Mouse (Mus musculus) layer of hippocampus, adult 9-11 months (tissue): ENCODE measurements at regions not wholly inside any gene's neighbourhood (a gene's known extent, or its start where the extent isn't known, plus 50 kb on each side); places are given as distances from the start of the nearest gene placed in this dataset.
A peak's percentile ranks its signal among the peaks of the same experiment; 100 is the strongest.
"Not testable (repeated sequence)": the region's sequence is repeated elsewhere in the genome, so short reads cannot be mapped to it uniquely, and the experiment has no call there.

Experiments used
- DNase-seq: peaks from one replicate; pipeline ENCODE4 v3.0.0; 2022

GRCm38 (mm10) chr2:10658317-10658716, 288.0 kb downstream of the Sfmbt2 start:
- DNase-seq = peak; percentile 90

- DNase-seq = not testable (repeated sequence)
Measured at GRCm38 (mm10) chr2:10667915-10668314, 297.6 kb downstream of the Sfmbt2 start.

GRCm38 (mm10) chr2:10670423-10671298, 300.4 kb downstream of the Sfmbt2 start:
- peak; percentile 20 for DNase-seq

- no peak for DNase-seq
Measured at GRCm38 (mm10) chr2:10671299-10671632, 301.0 kb downstream of the Sfmbt2 start.

GRCm38 (mm10) chr2:10672196-10672595, 301.9 kb downstream of the Sfmbt2 start:
- no peak for DNase-seq

GRCm38 (mm10) chr2:10674738-10675349, 304.5 kb downstream of the Sfmbt2 start:
- DNase-seq = no peak

GRCm38 (mm10) chr2:10701459-10701858, 331.1 kb downstream of the Sfmbt2 start:
- DNase-seq = peak; percentile 45

GRCm38 (mm10) chr2:10718366-10718765, 348.1 kb downstream of the Sfmbt2 start:
- DNase-seq = no peak

GRCm38 (mm10) chr2:10734337-10734736, 364.0 kb downstream of the Sfmbt2 start:
- DNase-seq = not testable (repeated sequence)

- DNase-seq = peak; percentile 9
Measured at GRCm38 (mm10) chr2:10736696-10737457, 366.6 kb downstream of the Sfmbt2 start.

- peak; percentile 49 for DNase-seq
Measured at GRCm38 (mm10) chr2:10737458-10737775, 367.1 kb downstream of the Sfmbt2 start.

- no peak for DNase-seq
Measured at GRCm38 (mm10) chr2:10745127-10745526, 374.8 kb downstream of the Sfmbt2 start.

GRCm38 (mm10) chr2:10755375-10755774, 385.1 kb downstream of the Sfmbt2 start:
- DNase-seq = peak; percentile 66

- DNase-seq = no peak
Measured at GRCm38 (mm10) chr2:10757202-10757840, 387.0 kb downstream of the Sfmbt2 start.

- no peak for DNase-seq
Measured at GRCm38 (mm10) chr2:10757886-10758285, 387.6 kb downstream of the Sfmbt2 start.

- DNase-seq = no peak
Measured at GRCm38 (mm10) chr2:10762236-10762635, 391.9 kb downstream of the Sfmbt2 start.

GRCm38 (mm10) chr2:10783071-10783470, 388.8 kb upstream of the Prkcq start:
- DNase-seq = no peak

GRCm38 (mm10) chr2:10783594-10783993, 388.3 kb upstream of the Prkcq start:
- DNase-seq = no peak

GRCm38 (mm10) chr2:10784266-10784665, 387.6 kb upstream of the Prkcq start:
- DNase-seq = no peak

- peak; percentile 38 for DNase-seq
Measured at GRCm38 (mm10) chr2:10785156-10785555, 386.8 kb upstream of the Prkcq start.

GRCm38 (mm10) chr2:10788509-10788908, 383.4 kb upstream of the Prkcq start:
- DNase-seq = peak; percentile 88

GRCm38 (mm10) chr2:10791233-10791632, 380.7 kb upstream of the Prkcq start:
- DNase-seq = no peak

GRCm38 (mm10) chr2:10816374-10816773, 355.5 kb upstream of the Prkcq start:
- no peak for DNase-seq
